Mouse (Mus musculus) liver, postnatal 0 days (tissue): Measurements from ENCODE around the gene Dhx36. TPM values are rescaled to one million over a fixed set of nuclear protein-coding genes. Genes with fewer than 3 reads are reported as not detected.
A peak's percentile ranks its signal among the peaks of the same experiment; 100 is the strongest.

Source experiments
- ATAC-seq: fragments of 200-750 bp; cut with Nextera tagmentation; 2 replicates; pipeline ENCODE4 v1.8.0; 2017; ENCODE audit warnings: mild to moderate bottlenecking, moderate library complexity
- DNase-seq: peaks from one replicate; pipeline ENCODE4 v3.0.0-alpha.2; 2016
- H3K27ac ChIP-seq: fragments of 300-500 bp; sonication (generic); 2 replicates; pipeline ENCODE4 v1.5.1; 2014; ENCODE audit warnings: antibody characterized with exemption, moderate library complexity, mild to moderate bottlenecking, low read depth
- H3K27me3 ChIP-seq: fragments of 300-500 bp; sonication (generic); 2 replicates; pipeline ENCODE4 v1.6.1; 2014; ENCODE audit warnings: low read length, control low read depth, mixed read lengths; ENCODE audit not compliant: insufficient read depth
- H3K36me3 ChIP-seq: fragments of 300-500 bp; sonication (generic); replicated peaks from 2 replicates; pipeline ENCODE4 v1.6.1; 2014; ENCODE audit warnings: mild to moderate bottlenecking, control low read depth, low read length, moderate library complexity, mixed read lengths; ENCODE audit not compliant: insufficient read depth
- H3K4me1 ChIP-seq: fragments of 300-500 bp; sonication (generic); 2 replicates; pipeline ENCODE4 v1.6.1; 2014; ENCODE audit warnings: antibody characterized with exemption, mild to moderate bottlenecking, control low read depth; ENCODE audit not compliant: insufficient read depth
- H3K4me2 ChIP-seq: fragments of 300-500 bp; sonication (generic); 2 replicates; pipeline ENCODE4 v1.6.1; 2014; ENCODE audit warnings: low read depth, mild to moderate bottlenecking, low read length, moderate library complexity, mixed read lengths
- H3K4me3 ChIP-seq: fragments of 300-500 bp; sonication (generic); 2 replicates; pipeline ENCODE4 v1.5.1; 2014; ENCODE audit warnings: low read depth, low read length
- H3K9ac ChIP-seq: fragments of 300-500 bp; sonication (generic); replicated peaks from 2 replicates; pipeline ENCODE4 v1.6.1; 2014; ENCODE audit warnings: mild to moderate bottlenecking, moderate library complexity
- H3K9me3 ChIP-seq: fragments of 300-500 bp; sonication (generic); 2 replicates; pipeline ENCODE4 v1.6.1; 2016; ENCODE audit warnings: mild to moderate bottlenecking, control low read depth, low read length, mixed read lengths
- CTCF ChIP-seq: sonication (generic); IDR thresholded peaks from 2 replicates; pipeline ENCODE4 v1.5.1; 2016; ENCODE audit warnings: antibody characterized with exemption, low read depth
- EP300 ChIP-seq: IDR thresholded peaks from 2 replicates; pipeline ENCODE4 v1.6.1; 2016; ENCODE audit warnings: antibody characterized with exemption, low read depth, mild to moderate bottlenecking
- WGBS: fragments of 180-500 bp; shearing (Covaris S2); extraction: QIAGEN DNeasy Blood & Tissue Kit; methylation state at CpG from one replicate; pipeline ENCODE4 v1.1.7; 2014; ENCODE audit not compliant: insufficient replicate concordance; 5-methylcytosine and 5-hydroxymethylcytosine counted together
- polyA plus RNA-seq: library from polyadenylated mRNA; unstranded; fragments of >200 nt; fragmentation: Nextera tagmentation; extraction: Ambion mirVana; gene quantifications from 2 replicates; pipeline ENCODE4 v1.2.1, GENCODE M21; 2015

The Dhx36 gene
- polyA plus RNA-seq, 1 experiment from 2014 or later, result 12.0 TPM

DNA sequence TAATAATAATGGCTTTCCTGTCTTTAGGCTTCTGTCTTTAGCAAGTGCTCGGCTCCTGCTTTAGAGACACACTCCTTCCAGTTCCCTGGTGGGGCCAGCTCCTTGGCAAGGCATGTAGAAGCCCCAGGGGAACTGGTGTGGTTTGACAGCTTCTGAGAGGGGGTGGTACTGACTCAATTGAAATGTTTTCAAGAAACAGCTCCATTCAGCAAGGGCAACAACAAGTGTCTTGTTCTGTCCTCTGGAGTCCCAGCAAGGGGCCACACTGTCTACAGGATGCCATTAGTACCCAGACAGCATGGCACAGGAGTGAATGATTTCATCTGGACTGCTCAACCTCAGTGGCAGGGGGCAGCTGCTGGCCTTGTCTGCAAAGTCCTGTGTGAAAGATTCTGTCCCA lies 51.0 kb downstream of the Dhx36 start:
- no peaks in the 10 kb centered on the region for H3K9me3 ChIP-seq
- no peaks in the 10 kb centered on the region for H3K27me3 ChIP-seq
- H3K4me2 ChIP-seq, result no peak overlapping the region
- no peak overlapping the region for H3K4me3 ChIP-seq
- ATAC-seq, result no peak
- H3K9ac ChIP-seq, result no peak overlapping the region
- TF ChIP-seq CTCF, result no peak
- TF ChIP-seq EP300, result no peak
- no peak for DNase-seq
- H3K27ac ChIP-seq, result no peak overlapping the region
- H3K36me3 ChIP-seq, result peaks cover 9% of the 10 kb centered on the region
- 75% methylated on average over 1 of the region's 1 CpGs for WGBS
- H3K4me1 ChIP-seq, result no peaks in the 10 kb centered on the region

DNA sequence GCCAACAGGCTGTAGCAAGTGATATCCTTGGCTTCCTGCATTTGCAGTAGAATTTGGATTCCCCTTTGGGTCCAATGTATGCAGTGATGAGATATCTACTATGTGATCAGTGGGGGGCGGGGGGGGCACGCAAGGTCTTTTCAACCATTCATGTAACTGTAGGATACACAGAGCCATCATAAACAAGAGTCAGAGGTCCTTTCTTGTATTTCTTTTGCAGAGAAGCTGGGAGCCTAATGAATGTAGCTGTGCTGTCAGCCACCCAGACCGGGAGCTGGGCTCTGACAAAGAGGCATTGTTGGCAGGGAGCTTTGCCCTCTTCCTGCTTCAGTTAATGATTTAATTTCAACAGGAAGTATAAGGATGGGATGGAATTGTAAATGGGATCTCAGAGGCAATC lies 52.7 kb downstream of the Dhx36 start:
- no peak for DNase-seq
- no peak for ATAC-seq
- Histone ChIP-seq H3K4me1 (no peaks in the 10 kb centered on the region), H3K9me3 (no peaks in the 10 kb centered on the region), H3K27ac (no peak overlapping the region), H3K4me3 (no peak overlapping the region), H3K27me3 (no peaks in the 10 kb centered on the region), H3K9ac (no peak overlapping the region), H3K36me3 (peaks cover 6% of the 10 kb centered on the region; the same call in 1 of the 2 replicates), H3K4me2 (no peak overlapping the region)
- TF ChIP-seq CTCF, result no peak
- 66% methylated on average over 3 of the region's 3 CpGs for WGBS

DNA sequence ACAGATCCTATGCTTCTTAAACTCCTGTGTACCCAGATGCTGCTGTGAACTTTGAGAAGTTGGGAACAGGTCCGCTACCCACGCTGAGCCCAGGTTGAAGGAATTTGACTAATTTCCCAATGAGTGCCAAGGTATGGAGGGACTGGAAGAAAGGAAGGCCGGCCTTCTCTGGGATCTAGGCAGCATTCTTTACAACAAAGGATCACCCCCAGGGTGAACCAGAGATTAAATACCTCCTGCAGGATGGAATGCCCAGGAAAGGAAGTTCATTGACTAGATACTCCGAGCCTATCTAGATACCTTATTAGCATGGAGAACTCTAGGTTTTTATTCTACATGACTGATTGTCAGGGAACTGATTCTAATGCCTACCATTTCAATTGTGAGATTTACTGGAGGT lies 53.8 kb downstream of the Dhx36 start:
- H3K36me3 ChIP-seq, result 0 out of 2 replicates have a peak, but pooled peaks cover 3% of the 10 kb centered on the region
- no peak for DNase-seq
- no peaks in the 10 kb centered on the region for H3K4me1 ChIP-seq
- 60% methylated on average over 4 of the region's 4 CpGs for WGBS
- no peaks in the 10 kb centered on the region for H3K9me3 ChIP-seq
- TF ChIP-seq CTCF (no peak), EP300 (no peak)
- H3K27me3 ChIP-seq, result no peaks in the 10 kb centered on the region
- H3K9ac ChIP-seq, result no peak overlapping the region
- H3K4me2 ChIP-seq, result no peak overlapping the region
- no peak for ATAC-seq
- no peak overlapping the region for H3K27ac ChIP-seq
- no peak overlapping the region for H3K4me3 ChIP-seq

DNA sequence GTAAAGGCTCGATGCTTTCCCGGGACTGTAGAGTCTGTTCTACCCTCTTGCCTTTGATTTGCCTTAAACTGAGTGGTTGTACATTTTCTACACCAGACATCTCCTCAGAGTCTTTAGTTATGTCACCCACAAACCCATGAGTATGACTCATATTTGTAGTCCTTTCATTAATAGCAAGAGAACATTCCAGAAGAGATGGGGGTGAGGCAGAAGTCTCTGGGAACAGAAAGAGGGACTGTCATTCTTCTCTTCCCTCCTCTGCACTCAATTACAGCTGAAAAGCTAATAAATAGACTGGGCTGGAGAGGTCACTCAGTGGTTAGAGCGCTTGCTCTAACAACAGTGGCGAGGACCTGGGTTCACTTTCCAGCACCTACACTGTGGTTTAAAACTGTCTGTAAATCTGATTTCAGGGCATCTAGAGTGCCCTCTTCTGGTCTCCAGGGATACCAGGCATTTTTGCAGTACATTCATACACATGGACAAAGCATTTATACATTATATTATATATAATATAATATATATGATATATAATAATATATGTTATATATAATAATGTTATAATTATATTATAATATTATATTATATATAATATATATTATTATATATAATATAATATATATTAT lies 56.8 kb downstream of the Dhx36 start:
- Histone ChIP-seq H3K27ac (no peak overlapping the region), H3K4me3 (no peak overlapping the region), H3K9ac (no peak overlapping the region), H3K36me3 (no peaks in the 10 kb centered on the region), H3K27me3 (no peaks in the 10 kb centered on the region), H3K4me1 (no peaks in the 10 kb centered on the region), H3K4me2 (no peak overlapping the region), H3K9me3 (no peaks in the 10 kb centered on the region)
- DNase-seq (no peak), ATAC-seq (no peak)
- peak; percentile 30 for TF ChIP-seq CTCF
- no peak for TF ChIP-seq EP300
- WGBS, result 77% methylated on average over 4 of the region's 4 CpGs

DNA sequence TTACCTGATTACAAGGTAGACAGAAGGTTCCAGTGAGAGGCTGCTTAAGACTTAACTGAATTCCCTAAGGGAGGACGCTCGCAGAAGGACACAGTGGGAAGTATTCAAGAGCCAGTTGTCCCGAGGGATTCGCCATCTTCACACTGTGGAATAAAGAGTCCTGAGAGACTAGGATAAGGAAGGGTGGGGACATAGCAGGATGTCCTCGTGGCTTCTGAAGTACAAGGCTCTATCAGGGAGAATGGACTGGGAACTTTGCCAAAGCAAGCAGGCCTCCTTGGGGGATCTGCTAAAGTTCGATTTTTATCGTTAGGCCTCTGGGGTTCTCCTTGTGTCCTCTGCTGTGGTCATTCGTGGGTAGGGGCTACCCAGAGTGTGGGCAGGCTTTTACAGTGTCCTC lies 59.7 kb downstream of the Dhx36 start:
- H3K9ac ChIP-seq, result no peak overlapping the region
- H3K27me3 ChIP-seq, result no peaks in the 10 kb centered on the region
- DNase-seq (no peak), ATAC-seq (no peak)
- no peaks in the 10 kb centered on the region for H3K9me3 ChIP-seq
- no peak overlapping the region for H3K27ac ChIP-seq
- no peak for TF ChIP-seq CTCF
- TF ChIP-seq EP300, result no peak
- no peaks in the 10 kb centered on the region; the same call in 1 of the 2 replicates for H3K36me3 ChIP-seq
- H3K4me2 ChIP-seq, result no peak overlapping the region
- WGBS, result 66% methylated on average over 8 of the region's 8 CpGs
- no peaks in the 10 kb centered on the region for H3K4me1 ChIP-seq
- H3K4me3 ChIP-seq, result no peak overlapping the region

DNA sequence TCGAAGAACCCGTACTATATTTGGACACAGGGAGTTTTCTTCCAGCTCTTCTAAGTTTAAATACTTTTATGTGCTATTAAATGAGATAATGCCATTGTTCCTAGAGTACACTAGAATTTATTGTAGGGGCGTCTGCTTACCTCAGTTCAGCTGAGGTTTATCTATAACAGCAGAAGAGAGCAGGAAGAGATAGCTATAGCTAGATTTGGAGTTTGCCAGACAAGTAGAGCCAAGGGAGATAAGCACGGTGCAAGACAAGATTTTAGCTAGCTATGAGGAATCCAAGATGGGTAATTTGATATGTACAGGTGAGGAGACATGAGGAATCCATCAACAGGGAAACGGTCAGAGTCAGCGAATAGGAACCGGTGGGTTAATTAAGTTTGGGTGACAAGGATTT lies 60.5 kb downstream of the Dhx36 start:
- Histone ChIP-seq H3K4me3 (no peak overlapping the region), H3K4me1 (no peaks in the 10 kb centered on the region), H3K27me3 (no peaks in the 10 kb centered on the region), H3K9me3 (no peaks in the 10 kb centered on the region), H3K27ac (no peak overlapping the region), H3K4me2 (no peak overlapping the region), H3K9ac (no peak overlapping the region), H3K36me3 (no peaks in the 10 kb centered on the region; the same call in 1 of the 2 replicates)
- ATAC-seq (no peak), DNase-seq (no peak)
- no peak for TF ChIP-seq EP300
- TF ChIP-seq CTCF, result no peak
- WGBS, result 74% methylated on average over 7 of the region's 7 CpGs
